Mouse (Mus musculus) ES-Bruce4 (cell line): ENCODE measurements at regions not wholly inside any gene's neighbourhood (a gene's known extent, or its start where the extent isn't known, plus 50 kb on each side); places are given as distances from the start of the nearest gene placed in this dataset.

Source experiments
- CTCF ChIP-seq: IDR thresholded peaks from one replicate; pipeline ENCODE4 v1.8.1; 2011; ENCODE audit warnings: low read depth, low read length
- EP300 ChIP-seq: IDR thresholded peaks from 2 replicates; pipeline ENCODE4 v1.6.1; 2011; ENCODE audit warnings: low read depth, low read length; ENCODE audit not compliant: insufficient read depth
- POLR2A ChIP-seq: IDR thresholded peaks from one replicate; pipeline ENCODE4 v1.8.1; 2011; ENCODE audit warnings: low read length; ENCODE audit not compliant: insufficient read depth

GRCm38 (mm10) chr2:94690560-94690959 lies 252.6 kb upstream of the Api5 start:
- TF ChIP-seq POLR2A (no peak), EP300 (no peak), CTCF (no peak)
